Mouse (Mus musculus): ENCODE results near the gene F13b. TPM values are rescaled to one million over a fixed set of nuclear protein-coding genes. Genes with fewer than 3 reads are reported as not detected.

Gene F13b
- polyA plus RNA-seq, 1 experiment: not detected

DNA sequence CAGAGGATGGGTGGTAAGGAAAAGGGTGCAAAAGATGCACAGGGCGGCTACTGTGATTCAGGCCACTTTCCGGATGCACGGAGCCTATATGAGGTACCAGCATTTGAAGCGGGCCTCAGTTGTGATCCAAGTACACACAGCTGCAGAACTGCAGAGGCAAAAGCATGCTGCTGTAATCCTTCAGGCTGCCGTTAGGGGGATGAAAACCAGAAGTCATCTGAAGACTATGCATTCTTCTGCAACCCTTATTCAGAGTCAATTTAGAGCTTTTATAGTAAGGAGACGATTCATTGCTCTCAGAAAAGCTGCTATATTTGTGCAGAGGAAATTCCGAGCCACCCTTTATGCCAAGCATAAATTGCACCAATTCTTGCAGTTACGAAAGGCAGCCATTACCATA is 21.3 kb upstream of the F13b start:
- 94% methylated on average over 8 of the region's 8 CpGs for WGBS
- no peaks in the 10 kb centered on the region for H3K4me1 ChIP-seq (ENCODE audit: control insufficient read depth, insufficient read depth, insufficient read length)
- H3K27me3 ChIP-seq (ENCODE audit: control insufficient read depth, insufficient read depth, low read length): no peaks in the 10 kb centered on the region
- no peak overlapping the region for H3K4me3 ChIP-seq (ENCODE audit: extremely low read depth, insufficient read depth, insufficient read length)
- no peak for DNase-seq (ENCODE audit: low read depth in 1 of 2, low spot score in 2 of 2)
- TF ChIP-seq CTCF (IDR thresholded peaks at IDR 0.05; ENCODE audit: extremely low read depth, insufficient read depth, insufficient read length, insufficient replicate concordance) (no peak), POLR2A (IDR thresholded peaks at IDR 0.05; ENCODE audit: low read depth, low read length) (no peak)
- peaks cover 5% of the 10 kb centered on the region for H3K36me3 ChIP-seq (ENCODE audit: control insufficient read depth, insufficient read depth, low read length)
- H3K27ac ChIP-seq (ENCODE audit: insufficient read depth, low read length): no peak overlapping the region

DNA sequence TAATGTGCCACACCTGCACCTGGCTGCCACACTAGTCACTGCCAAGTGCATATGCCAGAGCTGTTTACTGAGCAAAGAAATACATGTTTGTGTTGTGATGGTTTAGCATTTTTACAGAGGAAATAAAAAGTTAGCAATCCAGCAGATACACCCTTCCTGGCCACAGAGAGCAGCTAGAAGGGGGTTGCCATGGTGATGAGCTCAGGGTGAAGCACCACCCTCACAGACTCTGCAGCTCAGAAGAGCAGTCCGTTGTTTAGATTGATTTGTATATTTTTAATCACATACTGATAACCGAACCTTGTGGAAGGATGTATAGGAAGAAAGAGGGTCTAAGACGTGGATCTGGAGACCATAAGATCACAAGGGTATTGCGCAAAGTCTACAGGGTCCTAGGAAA is 20.4 kb upstream of the F13b start:
- Histone ChIP-seq H3K27ac (ENCODE audit: insufficient read depth, low read length) (no peak overlapping the region), H3K27me3 (ENCODE audit: control insufficient read depth, insufficient read depth, low read length) (no peaks in the 10 kb centered on the region), H3K4me3 (ENCODE audit: extremely low read depth, insufficient read depth, insufficient read length) (no peak overlapping the region), H3K4me1 (ENCODE audit: control insufficient read depth, insufficient read depth, insufficient read length) (no peaks in the 10 kb centered on the region), H3K36me3 (ENCODE audit: control insufficient read depth, insufficient read depth, low read length) (peaks cover 5% of the 10 kb centered on the region)
- WGBS: 93% methylated on average over 4 of the region's 4 CpGs
- TF ChIP-seq CTCF (IDR thresholded peaks at IDR 0.05; ENCODE audit: extremely low read depth, insufficient read depth, insufficient read length, insufficient replicate concordance) (no peak), POLR2A (IDR thresholded peaks at IDR 0.05; ENCODE audit: low read depth, low read length) (no peak)
- DNase-seq (ENCODE audit: low read depth in 1 of 2, low spot score in 2 of 2): no peak

DNA sequence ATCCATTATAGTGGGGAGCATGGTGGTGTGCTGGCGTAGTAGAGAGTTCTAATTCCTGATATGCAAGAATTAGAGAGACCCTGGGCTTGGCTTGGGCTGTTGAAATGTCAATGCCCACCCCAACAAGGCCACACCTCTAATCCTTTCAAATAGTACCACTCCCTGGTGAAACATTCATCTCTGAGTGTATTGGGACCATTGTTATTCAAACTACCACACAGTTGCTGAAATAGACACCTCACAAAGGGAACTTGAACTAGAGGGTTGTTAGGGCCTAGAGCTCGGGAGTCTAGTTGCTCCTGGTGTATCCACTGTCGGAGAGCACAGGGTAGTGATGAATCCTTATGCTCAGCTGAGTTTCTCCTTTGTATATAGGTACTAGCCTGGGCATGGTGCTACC is 6.9 kb upstream of the F13b start:
- no peak for TF ChIP-seq CTCF (IDR thresholded peaks at IDR 0.05; ENCODE audit: extremely low read depth, insufficient read depth, insufficient read length, insufficient replicate concordance)
- H3K36me3 ChIP-seq (ENCODE audit: control insufficient read depth, insufficient read depth, low read length): peaks cover 4% of the 10 kb centered on the region
- H3K4me3 ChIP-seq (ENCODE audit: extremely low read depth, insufficient read depth, insufficient read length): no peak overlapping the region
- no peaks in the 10 kb centered on the region for H3K4me1 ChIP-seq (ENCODE audit: control insufficient read depth, insufficient read depth, insufficient read length)
- DNase-seq (ENCODE audit: low read depth in 1 of 2, low spot score in 2 of 2): no peak
- 90% methylated on average over 3 of the region's 3 CpGs for WGBS
- H3K27me3 ChIP-seq (ENCODE audit: control insufficient read depth, insufficient read depth, low read length): no peaks in the 10 kb centered on the region
- H3K27ac ChIP-seq (ENCODE audit: insufficient read depth, low read length): no peak overlapping the region

DNA sequence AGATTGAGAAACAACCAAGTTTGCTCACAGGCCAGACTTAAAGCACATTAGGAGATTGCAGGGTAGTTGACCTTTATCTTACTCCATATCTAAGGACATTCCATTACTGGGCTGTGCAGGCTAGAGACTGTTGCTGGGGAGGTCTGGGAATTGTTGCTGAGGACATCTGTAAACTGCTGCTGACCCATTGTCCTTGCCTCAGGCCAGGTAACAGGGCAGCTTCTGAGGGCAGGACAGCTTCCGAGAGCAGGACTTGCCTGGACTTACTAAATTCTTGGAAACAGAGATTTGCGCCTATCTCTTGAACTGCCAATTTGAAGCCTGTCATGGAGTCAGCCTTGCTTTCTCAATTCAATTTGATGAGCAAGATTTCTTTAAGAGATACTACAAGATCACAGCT is 6.1 kb upstream of the F13b start:
- no peak overlapping the region for H3K27ac ChIP-seq (ENCODE audit: insufficient read depth, low read length)
- no peak for DNase-seq (ENCODE audit: low read depth in 1 of 2, low spot score in 2 of 2)
- H3K27me3 ChIP-seq (ENCODE audit: control insufficient read depth, insufficient read depth, low read length): no peaks in the 10 kb centered on the region
- no peak for TF ChIP-seq POLR2A (IDR thresholded peaks at IDR 0.05; ENCODE audit: low read depth, low read length)
- no peak for TF ChIP-seq CTCF (IDR thresholded peaks at IDR 0.05; ENCODE audit: extremely low read depth, insufficient read depth, insufficient read length, insufficient replicate concordance)
- H3K36me3 ChIP-seq (ENCODE audit: control insufficient read depth, insufficient read depth, low read length): peaks cover 4% of the 10 kb centered on the region
- no peaks in the 10 kb centered on the region for H3K4me1 ChIP-seq (ENCODE audit: control insufficient read depth, insufficient read depth, insufficient read length)
- H3K4me3 ChIP-seq (ENCODE audit: extremely low read depth, insufficient read depth, insufficient read length): no peak overlapping the region
- WGBS: 93% methylated on average over 2 of the region's 2 CpGs

DNA sequence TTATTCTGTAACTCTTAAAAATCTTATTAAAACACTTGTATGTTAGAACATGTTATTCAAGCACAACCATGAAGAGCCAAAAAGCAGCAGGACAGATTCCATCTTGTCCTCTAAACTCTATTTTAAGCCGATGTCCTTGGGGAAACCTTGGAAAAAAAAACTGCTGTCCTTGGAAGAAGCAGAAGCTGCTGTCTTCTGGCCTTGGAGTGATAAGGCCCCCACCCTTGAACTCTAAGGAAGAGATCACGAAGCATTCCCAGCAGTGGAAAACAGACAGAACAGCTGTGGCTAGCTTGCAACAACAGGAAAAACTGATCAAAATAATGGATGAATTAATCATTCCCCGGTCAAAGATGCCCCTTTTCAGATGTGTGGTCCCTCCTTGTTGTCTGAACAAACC is 5.3 kb upstream of the F13b start:
- Histone ChIP-seq H3K4me1 (ENCODE audit: control insufficient read depth, insufficient read depth, insufficient read length) (no peaks in the 10 kb centered on the region), H3K27ac (ENCODE audit: insufficient read depth, low read length) (no peak overlapping the region), H3K4me3 (ENCODE audit: extremely low read depth, insufficient read depth, insufficient read length) (no peak overlapping the region), H3K36me3 (ENCODE audit: control insufficient read depth, insufficient read depth, low read length) (peaks cover 4% of the 10 kb centered on the region), H3K27me3 (ENCODE audit: control insufficient read depth, insufficient read depth, low read length) (no peaks in the 10 kb centered on the region)
- 92% methylated on average over 3 of the region's 3 CpGs for WGBS
- TF ChIP-seq POLR2A (IDR thresholded peaks at IDR 0.05; ENCODE audit: low read depth, low read length): no peak
- no peak for TF ChIP-seq CTCF (IDR thresholded peaks at IDR 0.05; ENCODE audit: extremely low read depth, insufficient read depth, insufficient read length, insufficient replicate concordance)
- DNase-seq (ENCODE audit: low read depth in 1 of 2, low spot score in 2 of 2): no peak

DNA sequence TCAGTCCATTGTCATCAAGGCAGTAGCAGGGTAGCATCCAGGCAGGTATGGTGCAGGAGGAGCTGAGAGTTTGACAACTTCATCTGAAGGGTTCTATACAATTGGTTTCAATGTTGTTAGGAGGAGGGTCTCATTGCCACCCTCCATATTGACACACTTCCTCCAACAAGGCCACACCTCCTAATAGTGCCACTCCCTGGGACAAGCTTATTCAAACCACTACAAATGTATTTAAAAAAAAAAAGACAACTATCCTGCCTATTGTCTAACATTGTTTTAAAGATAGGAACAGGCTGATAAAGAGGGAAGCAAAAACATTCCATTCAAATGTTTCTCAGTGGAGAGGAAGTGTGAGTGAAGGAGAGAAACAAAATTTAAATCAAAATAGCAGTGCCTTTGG is 1.8 kb upstream of the F13b start:
- no peak for DNase-seq (ENCODE audit: low read depth in 1 of 2, low spot score in 2 of 2)
- Histone ChIP-seq H3K4me1 (ENCODE audit: control insufficient read depth, insufficient read depth, insufficient read length) (no peaks in the 10 kb centered on the region), H3K4me3 (ENCODE audit: extremely low read depth, insufficient read depth, insufficient read length) (no peak overlapping the region), H3K27me3 (ENCODE audit: control insufficient read depth, insufficient read depth, low read length) (no peaks in the 10 kb centered on the region), H3K27ac (ENCODE audit: insufficient read depth, low read length) (no peak overlapping the region), H3K36me3 (ENCODE audit: control insufficient read depth, insufficient read depth, low read length) (no peaks in the 10 kb centered on the region; the same call in 1 of the 2 replicates)
- TF ChIP-seq CTCF (IDR thresholded peaks at IDR 0.05; ENCODE audit: extremely low read depth, insufficient read depth, insufficient read length, insufficient replicate concordance) (no peak), POLR2A (IDR thresholded peaks at IDR 0.05; ENCODE audit: low read depth, low read length) (no peak)

DNA sequence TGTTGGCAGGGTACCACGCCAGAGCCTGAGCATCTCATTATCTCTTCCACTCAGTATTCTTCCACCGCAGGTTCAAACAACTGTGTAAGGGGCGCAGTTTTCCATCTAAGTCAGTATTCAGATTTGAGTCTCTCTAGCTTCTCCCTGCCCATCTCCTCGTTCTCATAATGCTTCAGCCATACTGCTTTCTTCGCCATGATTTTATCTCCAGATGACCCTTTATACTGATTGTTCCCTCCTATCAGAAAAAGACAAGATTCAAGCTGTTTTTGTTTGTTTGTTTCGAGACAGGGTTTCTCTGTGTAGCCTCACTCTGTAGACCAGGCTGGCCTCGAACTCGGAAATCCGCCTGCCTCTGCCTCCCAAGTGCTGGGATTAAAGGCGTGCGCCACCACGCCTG is 13.1 kb downstream of the F13b start:
- Histone ChIP-seq H3K36me3 (ENCODE audit: control insufficient read depth, insufficient read depth, low read length) (no peaks in the 10 kb centered on the region), H3K27ac (ENCODE audit: insufficient read depth, low read length) (no peak overlapping the region), H3K4me1 (ENCODE audit: control insufficient read depth, insufficient read depth, insufficient read length) (no peaks in the 10 kb centered on the region), H3K4me3 (ENCODE audit: extremely low read depth, insufficient read depth, insufficient read length) (no peak overlapping the region), H3K27me3 (ENCODE audit: control insufficient read depth, insufficient read depth, low read length) (no peaks in the 10 kb centered on the region)
- WGBS: 92% methylated on average over 12 of the region's 12 CpGs
- TF ChIP-seq CTCF (IDR thresholded peaks at IDR 0.05; ENCODE audit: extremely low read depth, insufficient read depth, insufficient read length, insufficient replicate concordance): no peak
- no peak for TF ChIP-seq POLR2A (IDR thresholded peaks at IDR 0.05; ENCODE audit: low read depth, low read length)
- DNase-seq (ENCODE audit: low read depth in 1 of 2, low spot score in 2 of 2): no peak

Data from spleen, adult 2 months (tissue).